Mouse (Mus musculus): ENCODE data around the gene 1700029F12Rik. TPM values are rescaled to one million over a fixed set of nuclear protein-coding genes. Genes with fewer than 3 reads are reported as not detected.

The 1700029F12Rik gene
- total RNA-seq, 2 experiments from 2014 or later = not detected

- DNase-seq = no peak
- intact Hi-C loops (cut with DNase I) = no loop called here
Observed at GRCm38 (mm10) chr13:96980561-96980960, 53.6 kb downstream of the 1700029F12Rik start.

- intact Hi-C loops (cut with DNase I) = no loop called here
- DNase-seq = no peak
Observed at GRCm38 (mm10) chr13:96976986-96977595, 57.1 kb downstream of the 1700029F12Rik start.

- no peak for DNase-seq
- intact Hi-C loops (cut with DNase I) = no loop called here
Observed at GRCm38 (mm10) chr13:96973318-96973717, 60.8 kb downstream of the 1700029F12Rik start.

Other genes starting within 250 kb of the 1700029F12Rik start
- under 1 TPM; 0.05 to 0.14 TPM for gene Gcnt4, start 109.7 kb downstream of the 1700029F12Rik start, total RNA-seq (2021)
- gene Fam169a, start 32.9 kb upstream of the 1700029F12Rik start, total RNA-seq (2021) = under 1 TPM; 0.22 to 0.69 TPM
- 1 to 10 TPM in 1 of 2 experiments, under 1 TPM in 1; 0.46 to 8.8 TPM for gene Gm6169, start 64.9 kb upstream of the 1700029F12Rik start, total RNA-seq (2021)
- 10 to 100 TPM; 50.5 to 50.7 TPM for gene Gfm2, start 103.6 kb upstream of the 1700029F12Rik start, total RNA-seq (2021)
- 10 to 100 TPM; 42.6 to 49.5 TPM for gene Nsa2, start 103.6 kb upstream of the 1700029F12Rik start, total RNA-seq (2021)
- gene Hexb, start 164.0 kb upstream of the 1700029F12Rik start, total RNA-seq (2021) = 10 to 100 TPM; 24.8 to 28.0 TPM
- 1 to 10 TPM; 4.7 to 8.1 TPM for gene Enc1, start 206.7 kb upstream of the 1700029F12Rik start, total RNA-seq (2021)

Data from heart, postnatal 36 days (tissue).